Mouse (Mus musculus) cerebral cortex, adult 2 months (tissue): ENCODE data around the gene Zscan2.

Experiments used
- WGBS: fragments of 180-500 bp; shearing (Covaris S2); methylation state at CpG from one replicate; pipeline ENCODE4 v1.1.7; 2018; 5-methylcytosine and 5-hydroxymethylcytosine counted together

Zscan2 gene

DNA sequence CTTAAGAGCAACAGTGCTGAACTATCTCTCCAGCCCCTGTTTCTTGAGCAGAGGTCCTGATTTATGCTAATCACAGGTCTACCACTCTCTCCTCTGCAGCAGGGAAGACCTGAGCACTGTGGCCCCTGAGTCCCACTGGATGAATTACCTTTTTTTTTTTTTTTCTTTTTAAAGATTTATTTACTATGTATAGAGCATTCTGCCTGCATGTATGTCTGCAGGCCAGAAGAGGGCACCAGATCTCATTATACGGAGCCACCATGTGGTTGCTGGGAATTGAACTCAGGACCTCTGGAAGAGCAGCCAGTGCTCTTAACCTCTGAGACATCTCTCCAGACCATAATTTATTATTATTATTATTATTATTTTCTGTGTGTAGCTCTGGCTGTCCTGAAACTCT is 24.9 kb downstream of the Zscan2 start:
- WGBS, result 28% methylated on average over 1 of the region's 1 CpGs

DNA sequence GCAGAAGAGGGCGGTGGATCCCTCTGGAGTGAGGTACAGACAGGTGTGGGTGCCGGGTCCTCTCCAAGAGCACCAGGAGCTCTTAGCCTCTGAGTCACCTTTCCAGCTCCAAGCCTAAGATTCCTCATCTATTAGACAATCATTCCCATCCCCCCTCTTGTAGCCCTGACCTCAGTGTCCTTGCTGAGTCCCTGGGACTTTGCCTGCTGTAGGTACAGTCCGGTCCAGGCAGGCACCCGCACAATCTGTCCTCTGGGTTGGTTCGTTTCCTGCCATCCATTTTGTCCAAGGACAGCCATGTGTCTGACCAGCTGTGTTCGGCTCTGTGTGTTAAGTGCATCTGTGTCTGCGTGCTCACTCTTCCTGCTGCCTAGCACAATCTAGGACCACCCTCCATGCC is 27.9 kb downstream of the Zscan2 start:
- WGBS, result 65% methylated on average over 7 of the region's 7 CpGs

DNA sequence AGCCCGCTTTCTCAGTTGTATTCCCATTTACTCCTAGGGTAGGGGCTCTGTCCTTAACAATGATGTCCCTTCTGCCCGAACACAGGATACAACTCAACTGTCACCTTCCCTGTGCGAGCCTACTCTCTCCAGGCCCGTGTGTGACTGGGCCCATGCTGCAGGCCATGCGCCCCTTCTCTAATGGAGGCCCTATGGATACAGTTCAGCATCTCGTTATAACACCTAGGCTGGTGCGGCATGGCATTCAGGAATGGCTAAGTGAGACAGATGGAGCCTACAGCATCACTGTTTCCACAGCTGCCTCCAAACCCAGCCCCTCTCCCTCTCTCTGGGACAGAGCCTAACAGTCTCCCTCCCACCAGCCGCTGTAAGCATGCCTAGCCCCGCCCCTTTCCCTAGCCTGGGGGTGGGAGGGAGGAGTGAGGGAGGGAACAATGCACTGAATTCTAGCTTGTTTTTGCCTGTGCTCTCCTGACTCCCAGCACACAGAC is 28.3 kb downstream of the Zscan2 start:
- 42% methylated on average over 9 of the region's 9 CpGs for WGBS

DNA sequence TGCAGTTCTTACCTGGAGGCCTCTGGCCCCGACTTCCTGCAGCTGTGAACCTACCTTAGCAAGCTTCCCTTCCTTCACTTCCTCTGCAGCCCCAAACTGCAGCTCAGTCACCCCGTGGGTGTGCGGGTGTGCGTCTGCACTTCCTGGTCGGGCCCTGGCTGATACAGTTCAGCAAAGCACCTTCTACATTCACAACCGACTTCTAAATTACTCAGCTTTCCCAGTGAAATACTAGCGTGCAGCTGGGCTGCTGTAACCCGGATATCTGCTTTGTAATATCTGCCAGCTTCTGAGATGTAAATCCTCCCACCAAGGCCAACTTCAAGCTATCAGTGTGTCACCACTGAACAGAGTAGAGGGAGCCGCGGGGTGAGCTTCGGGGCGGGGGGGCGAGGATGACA is 29.1 kb downstream of the Zscan2 start:
- WGBS, result 68% methylated on average over 13 of the region's 13 CpGs

DNA sequence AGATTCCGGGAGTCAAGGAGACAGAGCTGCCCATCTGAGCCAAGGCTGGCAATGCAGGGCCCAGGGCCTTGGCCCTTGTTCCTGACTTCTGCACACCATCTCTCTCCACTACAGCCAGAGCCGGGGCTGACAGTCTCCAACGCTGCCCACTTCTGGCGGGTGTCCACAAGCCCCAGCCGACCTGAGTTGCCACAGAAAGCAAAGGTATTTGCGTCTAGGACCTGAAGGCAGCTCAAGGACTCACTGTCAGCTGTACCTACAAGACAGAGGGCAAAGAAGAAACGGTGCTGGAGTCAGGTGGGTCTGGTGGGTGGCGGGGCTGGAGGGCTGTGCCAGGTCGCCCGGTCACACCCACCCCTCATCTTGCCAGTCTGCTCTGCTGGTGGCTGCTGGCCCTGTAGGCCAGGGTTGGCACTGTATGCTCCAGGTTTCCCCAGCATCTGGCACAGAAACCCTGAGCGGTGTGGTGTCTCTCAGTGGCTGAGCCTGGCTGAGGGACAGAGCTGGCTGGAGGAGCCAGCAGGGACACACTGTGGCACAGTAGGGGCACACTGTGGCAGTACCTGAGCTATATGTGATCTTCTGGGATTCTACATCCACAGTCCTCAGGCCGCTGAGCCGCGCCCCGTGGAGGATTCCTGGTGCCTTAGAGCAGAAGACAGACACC is 32.5 kb downstream of the Zscan2 start:
- 86% methylated on average over 15 of the region's 15 CpGs for WGBS

DNA sequence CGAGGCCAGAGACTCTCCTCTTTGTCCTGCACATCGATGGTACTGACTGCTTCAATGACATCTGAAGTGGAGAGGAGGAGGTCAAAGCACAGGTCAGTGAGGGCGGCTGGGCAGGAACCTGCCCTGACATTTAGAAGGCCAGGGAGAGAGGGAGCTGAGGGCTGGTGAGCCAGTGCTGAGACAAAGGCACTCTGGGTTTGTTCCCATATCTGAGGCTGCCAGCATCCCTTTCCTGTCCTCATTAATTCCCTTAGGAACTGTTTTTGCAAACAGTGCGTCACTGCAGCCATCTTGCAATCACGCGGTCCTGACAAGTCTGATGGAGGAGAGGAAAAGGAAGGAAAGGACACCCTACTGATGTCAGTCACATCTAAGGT is 33.0 kb downstream of the Zscan2 start:
- WGBS, result 63% methylated on average over 6 of the region's 6 CpGs

DNA sequence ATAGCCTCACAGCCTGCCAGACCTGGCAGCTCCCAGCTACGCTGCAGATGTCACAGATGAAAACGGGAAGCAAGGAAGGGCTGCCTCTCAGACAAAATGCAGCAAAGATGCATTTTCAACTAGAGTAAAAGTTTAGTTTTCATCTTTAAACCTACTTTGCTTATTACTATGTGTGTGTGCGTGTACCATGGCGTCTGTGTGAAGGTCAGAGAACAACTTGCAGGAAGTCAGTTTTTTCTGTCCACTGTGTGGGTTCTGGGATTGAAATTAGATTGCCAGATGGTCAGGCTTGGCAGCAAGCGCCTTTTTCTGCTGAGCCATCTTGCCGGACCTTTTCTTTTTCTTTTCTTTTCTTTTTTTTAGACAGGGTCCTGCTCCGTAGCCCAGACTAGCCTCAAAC is 33.5 kb downstream of the Zscan2 start:
- WGBS, result 46% methylated on average over 7 of the region's 7 CpGs

DNA sequence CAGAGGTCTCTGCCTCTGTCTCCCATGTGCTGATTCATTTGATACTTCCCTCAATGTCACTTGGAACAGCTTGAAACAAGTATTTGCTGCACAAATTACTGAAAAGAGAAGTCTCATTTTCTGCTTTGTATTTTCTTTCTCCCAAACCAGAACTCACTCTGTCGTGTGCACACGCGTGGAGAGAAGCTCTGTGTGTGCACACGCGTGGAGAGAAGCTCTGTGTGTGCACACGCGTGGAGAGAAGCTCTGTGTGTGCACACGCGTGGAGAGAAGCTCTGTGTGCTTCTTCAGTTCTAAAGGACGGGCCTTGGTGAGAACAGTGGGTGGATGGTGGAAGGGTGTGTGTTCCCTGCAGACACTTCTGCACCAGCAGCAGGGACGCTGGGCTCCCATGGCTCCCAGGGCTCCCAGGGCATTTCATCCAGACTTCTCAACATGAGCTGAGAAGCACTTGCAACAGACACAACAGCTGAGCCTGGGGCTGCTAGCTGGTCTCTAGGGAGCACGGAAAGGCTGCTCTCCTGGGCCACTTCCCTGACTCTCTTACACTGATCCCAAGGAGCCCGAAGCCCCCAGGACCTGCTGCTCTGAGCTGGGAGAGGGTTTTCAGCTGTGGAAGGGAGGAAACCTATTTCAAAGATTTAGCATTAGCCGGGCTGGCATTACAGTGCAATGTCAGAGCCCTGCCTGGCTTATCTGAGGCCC is 34.2 kb downstream of the Zscan2 start:
- WGBS, result 82% methylated on average over 14 of the region's 14 CpGs

DNA sequence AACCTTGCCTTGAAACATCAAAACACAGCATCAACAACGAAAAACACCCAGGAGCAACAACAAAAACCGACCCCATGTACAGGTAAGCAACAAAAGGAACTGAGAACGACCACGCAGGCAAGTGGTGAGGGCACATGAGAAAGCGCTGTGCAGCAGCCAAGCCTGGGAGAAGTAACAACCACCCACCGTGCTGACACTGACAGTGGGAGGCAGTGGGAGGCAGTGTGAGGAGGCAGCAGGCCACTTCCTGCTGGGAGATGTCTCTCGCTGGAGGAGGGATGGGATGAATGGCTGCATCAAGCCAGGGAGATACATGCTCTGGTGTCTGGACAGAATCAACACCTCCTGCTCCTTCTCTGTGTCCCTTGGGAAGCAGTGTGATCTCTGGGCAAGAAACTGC is 36.4 kb downstream of the Zscan2 start:
- WGBS, result 53% methylated on average over 7 of the region's 7 CpGs

DNA sequence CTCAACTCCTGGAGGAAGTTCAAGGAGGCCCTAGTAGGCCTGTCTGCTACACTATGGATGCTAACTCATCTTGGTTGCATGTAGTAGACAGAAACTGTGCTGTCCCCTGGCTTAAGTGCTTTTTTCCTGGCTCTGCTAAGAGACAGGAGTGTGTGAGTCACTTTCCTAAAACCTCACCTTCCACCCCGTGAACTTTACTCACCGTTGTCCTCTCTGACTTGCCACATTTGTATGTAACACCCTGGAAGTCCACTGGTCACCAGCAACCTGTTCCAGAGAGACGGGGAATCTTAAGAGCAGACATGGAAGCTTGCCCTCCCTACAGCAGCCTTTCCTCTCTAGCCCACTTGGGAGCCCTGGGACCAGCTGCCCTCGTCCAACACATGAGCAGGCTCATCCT is 37.0 kb downstream of the Zscan2 start:
- WGBS, result 92% methylated on average over 4 of the region's 4 CpGs

DNA sequence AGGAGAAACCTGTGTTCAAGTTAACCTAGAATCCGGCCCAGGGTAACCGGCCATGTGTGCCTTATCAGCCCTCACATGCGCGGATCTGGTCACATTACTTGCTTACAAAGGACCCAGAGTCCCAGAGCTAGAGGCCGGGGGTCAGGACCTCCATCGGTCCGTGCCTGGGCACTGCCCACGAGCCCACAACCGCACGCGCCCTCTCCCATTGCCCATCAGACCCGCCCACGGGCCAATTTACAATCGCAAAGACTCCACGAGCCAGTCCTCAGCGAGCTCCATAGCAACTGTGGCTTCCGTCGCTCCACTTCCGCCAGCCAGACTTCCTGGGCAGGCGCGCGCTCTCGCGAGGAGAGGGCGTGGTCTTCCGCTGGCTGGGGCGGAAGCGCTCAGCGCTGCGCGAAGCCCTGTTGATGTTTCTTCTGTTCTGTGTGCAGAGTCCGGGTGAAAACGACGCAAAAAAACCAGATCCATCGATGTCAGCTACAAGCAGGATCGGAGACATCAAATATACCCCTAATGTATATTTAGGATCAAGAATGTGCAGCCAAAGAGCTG is 40.3 kb downstream of the Zscan2 start, which contains the start of gene Wdr73:
Gene Wdr73 (minus strand): TSS at position 326 of the 558 bp plus-strand sequence.
- WGBS, result under 1% methylated on average over 36 of the region's 36 CpGs

DNA sequence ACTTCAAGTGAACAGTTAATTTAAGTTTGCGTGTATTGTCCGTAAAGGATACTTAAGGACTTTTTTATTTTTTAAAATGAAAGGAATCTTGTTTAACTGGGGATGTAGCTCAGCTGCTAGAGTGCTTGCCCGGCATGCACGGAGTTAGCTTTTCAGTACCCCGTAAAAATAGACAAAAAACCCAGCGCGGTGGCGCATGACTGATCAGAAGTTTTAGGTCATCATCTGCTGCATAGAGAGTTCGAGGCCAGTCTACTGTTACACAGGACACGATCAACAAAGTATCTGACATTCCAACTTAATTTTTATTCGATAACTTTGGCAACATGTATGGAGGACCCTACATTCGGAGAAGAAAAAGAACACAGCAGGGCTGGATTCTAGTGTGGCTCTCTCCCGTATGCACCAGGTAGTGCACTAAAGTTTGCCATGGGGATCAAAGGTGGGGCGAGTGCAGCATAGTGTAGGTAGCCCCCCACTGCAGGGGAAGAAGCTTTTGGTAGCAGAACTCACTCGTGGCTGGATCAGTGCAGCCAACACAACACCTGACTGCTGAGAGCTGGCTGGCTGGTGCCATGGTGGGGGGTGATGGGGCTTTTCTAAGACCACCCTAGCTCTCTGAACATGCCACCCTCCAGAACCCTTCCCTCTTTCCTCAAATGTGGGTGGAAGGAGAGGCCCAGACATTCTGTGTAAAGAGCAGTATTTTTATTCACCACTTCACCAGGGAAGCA is 41.0 kb downstream of the Zscan2 start:
- 21% methylated on average over 15 of the region's 15 CpGs for WGBS

DNA sequence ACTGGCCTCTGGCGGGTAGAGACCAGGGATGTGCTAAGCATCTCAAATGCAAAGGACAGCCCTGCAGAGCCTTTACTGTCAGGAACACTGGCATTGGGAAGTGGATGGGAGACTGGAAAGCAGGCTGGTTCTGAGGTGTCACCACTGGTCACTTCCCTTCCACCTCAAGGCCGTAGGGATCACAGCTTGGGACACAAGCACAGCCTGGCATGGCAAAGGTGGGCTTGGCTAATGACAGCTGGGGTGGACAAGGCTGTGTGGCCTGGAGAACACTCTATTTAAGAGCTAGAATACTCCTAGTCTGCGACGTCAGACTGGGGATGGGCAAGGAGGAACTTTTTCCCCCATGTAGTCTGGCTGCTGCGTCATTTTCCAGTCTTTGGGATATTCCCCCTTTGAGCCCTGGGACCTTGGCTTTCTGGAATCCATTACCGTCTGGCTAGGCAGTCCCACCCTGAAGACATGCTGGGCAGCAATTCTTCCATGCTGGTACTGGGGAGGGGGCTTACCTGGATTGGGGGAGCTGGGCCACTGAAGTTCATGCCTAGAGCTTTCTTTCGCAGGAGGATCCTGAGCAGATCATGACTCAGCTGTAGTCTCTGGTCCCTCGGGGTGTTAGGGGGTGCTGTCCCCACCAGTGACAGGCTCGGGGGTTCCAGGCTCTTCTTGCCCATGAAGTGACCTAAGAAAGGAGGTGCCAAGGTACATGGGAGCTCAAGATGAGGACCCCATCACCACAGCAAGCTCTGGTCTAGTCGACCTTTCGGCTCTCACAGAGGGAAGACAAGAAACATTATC is 43.1 kb downstream of the Zscan2 start:
- 91% methylated on average over 11 of the region's 11 CpGs for WGBS

DNA sequence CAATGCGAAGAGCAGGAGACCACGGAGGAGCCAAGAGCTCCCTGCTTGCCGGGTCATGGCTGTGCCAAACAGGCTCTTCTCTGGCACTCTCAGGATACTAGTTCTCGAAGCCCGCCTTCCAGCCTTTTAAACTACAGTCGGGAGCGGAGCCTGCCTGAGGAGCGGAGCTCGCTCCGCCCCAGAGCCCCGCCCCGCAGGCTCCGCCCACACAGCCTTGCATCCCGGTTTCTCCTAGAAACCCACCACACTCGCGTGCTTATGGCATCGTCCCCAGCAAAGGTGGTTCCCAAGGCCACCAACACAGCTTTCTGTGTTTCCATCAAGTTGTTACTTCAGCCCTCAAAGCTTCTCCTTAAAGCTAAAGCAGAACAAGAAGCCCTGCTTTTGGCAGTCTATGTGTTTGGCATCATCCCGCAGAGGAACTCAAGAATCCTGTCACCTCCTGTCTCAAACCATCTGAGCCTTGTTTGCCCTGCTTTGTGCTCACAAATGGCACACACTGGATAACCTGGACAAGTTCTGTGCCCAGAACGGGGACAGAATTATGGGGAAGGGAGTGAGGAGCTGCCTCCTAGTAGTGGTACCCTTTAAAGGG is 44.3 kb downstream of the Zscan2 start, which contains the start of gene Nmb:
Gene Nmb (minus strand): TSS at position 156 of the 595 bp plus-strand sequence.
- 3% methylated on average over 19 of the region's 19 CpGs for WGBS

DNA sequence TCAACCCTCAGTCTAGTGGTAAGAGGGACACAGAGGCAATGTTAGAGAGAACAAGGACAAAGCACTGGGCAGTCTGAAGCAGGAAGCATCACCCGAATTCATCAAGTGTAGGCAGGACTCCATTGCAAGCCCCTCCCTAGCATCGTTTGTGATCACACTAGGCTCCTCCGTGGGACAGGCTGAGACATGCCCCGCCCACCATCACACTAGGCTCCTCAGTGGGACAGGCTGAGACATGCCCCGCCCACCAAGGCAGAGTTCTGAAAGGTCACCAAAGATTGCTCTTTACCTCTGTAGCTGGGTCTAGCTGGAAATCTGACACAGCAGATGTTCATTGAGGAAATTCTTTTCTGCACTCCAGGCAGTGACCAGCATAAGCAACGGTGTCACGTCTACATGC is 50.3 kb downstream of the Zscan2 start:
- WGBS, result 69% methylated on average over 7 of the region's 7 CpGs

DNA sequence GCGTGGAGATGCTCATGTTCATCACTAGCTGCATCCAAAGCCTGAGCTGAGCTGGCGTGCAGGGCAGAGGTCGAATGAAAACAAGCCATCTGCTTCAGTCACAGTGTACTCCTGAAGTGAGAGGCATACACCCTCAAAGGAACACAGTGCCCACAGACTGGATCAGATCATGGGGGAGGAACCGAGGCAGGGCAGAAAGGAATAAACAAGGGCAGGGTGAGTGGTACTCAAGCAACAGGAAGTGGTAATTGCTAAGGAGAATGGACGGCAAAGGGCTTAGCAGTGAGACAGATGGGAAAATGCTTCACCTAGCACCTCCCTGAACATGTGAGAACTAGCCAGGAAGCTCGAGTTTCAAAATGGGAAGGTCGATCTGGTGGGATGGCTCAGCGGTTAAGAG is 51.8 kb downstream of the Zscan2 start:
- WGBS, result 82% methylated on average over 8 of the region's 8 CpGs

DNA sequence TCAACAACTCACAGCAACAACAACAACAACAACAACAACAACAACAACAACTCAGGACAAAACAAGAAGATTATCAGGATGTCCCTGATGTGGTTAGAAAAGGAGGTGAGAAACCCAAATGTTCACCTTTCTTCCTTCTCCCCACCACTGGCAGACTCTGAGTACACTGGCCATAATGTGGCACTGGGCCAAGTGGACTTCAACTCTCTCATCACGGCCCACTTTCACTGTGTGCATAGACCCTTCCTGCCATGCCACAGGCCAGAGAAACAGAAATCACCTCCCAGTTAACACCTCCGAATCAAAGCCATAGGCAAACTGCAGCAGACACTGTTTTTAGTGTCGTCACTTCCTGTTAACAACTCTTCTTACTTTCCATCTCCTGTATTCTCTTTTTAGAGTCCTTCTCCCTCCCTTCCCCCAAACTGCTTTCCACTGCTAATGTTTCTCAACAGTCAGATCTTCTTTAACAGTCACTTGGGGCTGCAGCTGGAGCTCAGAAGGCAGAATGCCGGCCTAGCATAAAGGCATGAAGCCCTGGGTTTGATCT is 57.3 kb downstream of the Zscan2 start:
- WGBS, result 78% methylated on average over 4 of the region's 4 CpGs

DNA sequence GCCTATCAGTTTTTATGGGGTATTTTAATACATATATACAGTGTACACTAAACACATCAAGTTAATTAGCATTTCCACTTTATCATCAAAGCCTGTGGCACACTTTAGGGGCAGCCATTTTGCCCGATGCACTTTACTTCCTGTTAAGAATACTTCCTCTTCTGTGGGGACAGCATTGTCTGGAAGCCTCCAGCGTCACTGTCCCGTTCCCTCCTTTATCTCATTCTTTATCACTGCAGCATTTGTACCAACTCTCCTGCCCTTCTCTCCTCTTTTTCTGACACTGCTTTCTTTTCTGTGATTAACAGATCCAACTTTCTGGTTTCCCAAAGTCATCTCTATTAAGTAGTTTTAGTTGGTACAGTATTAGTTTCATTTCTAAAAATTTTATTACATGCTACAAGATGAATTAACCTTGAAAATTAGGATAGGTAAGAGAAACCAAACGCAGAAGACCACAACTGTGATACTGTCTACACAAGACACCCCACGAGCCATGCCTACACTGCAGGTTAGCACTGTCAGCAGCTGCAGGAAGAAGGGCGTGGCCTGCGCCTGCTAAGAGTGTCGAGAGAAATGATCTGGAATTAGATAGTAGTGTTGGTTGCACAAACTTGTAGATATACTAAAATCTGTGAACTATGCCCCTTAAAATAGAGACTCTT is 58.4 kb downstream of the Zscan2 start:
- 72% methylated on average over 8 of the region's 8 CpGs for whole genome bisulfite sequencing

DNA sequence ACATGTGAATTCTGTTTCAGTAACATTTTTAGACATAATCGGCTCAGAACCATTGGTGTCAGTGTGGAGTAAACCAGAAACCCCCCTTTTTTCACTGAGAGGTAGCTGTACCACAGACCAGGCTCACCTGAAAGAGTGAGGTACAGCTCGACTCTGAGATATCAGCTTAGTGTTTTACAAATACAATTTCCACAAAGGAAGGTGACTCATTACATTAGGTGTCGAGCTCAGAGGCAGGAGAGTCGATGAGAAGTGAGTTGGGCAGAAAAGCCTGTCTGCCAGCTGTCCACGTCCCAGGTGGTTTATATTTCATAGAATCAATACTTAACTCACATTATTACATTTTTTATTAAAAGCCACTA is 58.9 kb downstream of the Zscan2 start:
- 86% methylated on average over 5 of the region's 5 CpGs for WGBS

DNA sequence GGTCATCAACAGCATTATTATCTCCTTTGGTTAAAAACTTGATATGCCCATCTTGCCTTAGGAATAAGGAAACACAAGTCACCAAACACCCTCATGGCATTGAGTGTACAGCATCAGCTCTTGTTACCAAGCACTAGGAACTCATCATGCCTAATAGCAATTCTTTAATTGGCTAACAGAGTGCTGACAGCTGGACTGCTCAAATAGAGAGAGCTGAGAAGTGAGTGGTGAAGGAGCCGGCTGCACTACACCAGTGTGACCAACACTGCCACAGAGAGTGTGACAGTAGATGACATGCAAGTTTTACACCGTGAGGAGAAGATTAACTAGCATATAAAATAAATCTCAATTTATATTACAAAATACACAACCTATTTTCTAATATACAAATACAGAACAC is 62.4 kb downstream of the Zscan2 start:
- 77% methylated on average over 2 of the region's 2 CpGs for WGBS
